Mouse (Mus musculus) thymus, postnatal 0 days (tissue): ENCODE measurements around the gene Fgfr2. TPM values are rescaled to one million over a fixed set of nuclear protein-coding genes. Genes with fewer than 3 reads are reported as not detected.

Experiments used
- DNase-seq: peaks from one replicate; pipeline ENCODE4 v3.0.0-alpha.2; 2015; ENCODE audit warnings: low spot score
- polyA plus RNA-seq: library from polyadenylated mRNA; unstranded; fragments of >200 nt; fragmentation: Nextera tagmentation; extraction: Ambion mirVana; gene quantifications from 2 replicates; pipeline ENCODE4 v1.2.1, GENCODE M21; 2015

Gene Fgfr2
- polyA plus RNA-seq, 1 experiment from 2014 or later: 23.6 TPM

DNA sequence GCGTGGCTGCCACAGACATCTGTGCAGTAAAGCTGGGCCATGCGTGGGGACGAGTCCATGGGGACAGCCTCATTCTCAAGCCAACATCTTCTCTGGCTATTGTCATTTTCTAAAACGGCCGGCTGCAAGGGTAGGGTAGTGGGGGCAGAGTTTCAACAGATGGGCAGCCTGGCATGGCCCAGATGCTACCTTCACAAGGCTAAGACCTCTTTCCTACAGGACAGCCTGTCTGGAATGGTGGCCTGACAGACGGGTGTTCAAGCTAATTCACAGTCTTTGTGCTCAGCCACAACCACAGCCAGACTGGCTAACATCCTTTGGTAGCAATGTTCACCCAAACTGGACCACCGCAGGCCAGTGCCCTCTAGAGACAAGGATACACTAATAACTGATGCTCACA is 392.6 kb downstream of the Fgfr2 start:
- DNase-seq: no peak

DNA sequence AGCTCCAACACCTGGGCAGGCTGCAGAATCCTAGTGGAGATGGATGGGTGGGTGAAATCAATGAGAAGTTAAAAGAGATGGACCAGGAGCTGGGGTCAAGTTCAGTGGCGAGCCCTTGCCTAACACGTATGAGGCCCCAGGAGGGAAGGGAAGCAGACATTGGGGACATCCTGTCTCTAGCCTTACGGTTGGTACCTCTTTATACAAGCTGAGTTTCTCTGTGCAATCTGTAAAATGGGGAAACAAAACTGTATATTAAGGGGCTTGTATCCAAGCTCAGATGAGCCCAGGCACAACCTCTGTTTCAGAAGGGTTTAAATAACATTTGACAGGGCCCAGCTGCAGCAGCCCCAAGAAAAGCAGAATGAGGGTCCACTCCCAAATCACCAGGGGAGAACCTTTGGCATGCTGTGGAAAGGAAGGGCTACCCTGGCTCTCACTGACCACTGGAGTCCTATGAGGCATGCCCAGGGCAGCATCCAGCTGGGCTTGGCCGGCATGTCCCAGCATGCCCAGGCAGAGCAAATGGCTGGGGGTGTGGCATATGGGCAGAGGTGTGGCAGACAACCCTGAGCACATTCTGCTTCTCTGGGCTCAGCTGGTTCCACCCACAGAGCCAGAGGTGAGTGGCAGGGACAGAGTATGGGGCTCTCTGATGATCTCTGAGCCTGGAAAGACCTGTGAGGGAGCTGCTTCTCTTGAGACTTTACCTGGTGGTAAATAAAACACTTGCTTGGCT is 393.9 kb downstream of the Fgfr2 start:
- no peak for DNase-seq

DNA sequence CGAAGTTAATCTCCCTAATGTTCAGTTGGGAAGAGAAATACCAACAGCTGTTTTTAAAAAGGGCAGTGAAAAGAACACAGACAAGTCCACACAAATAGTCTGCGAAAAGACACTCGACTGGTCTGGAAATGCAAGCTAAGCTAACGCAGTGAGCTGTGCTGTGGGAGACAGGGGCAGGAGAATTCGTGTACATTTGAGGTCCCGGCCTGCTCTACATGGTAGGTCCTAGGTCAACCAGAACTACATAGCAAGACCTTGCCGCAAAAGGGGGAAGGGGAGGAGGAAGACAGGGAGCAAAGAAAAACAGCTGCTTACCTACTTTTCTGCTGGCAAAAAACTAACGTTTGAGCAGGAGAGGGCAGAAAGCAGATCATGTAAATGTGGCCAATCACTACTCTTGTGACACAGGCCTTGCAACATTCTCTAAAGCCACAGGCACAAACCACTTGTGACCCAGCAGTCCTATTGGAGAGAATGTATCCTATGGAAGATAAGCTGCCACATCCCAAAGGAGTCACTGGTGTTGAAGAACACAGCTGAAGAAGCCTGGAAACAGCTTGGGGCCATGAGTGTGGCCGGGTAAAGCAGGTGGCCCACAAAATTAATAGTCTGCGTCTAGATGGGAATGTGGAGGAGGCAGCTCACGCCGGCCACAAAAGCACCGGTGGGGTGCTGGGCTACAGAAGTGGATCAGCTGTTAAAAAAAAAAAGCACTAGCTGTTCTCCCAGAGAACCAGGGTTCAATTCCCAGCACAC is 396.9 kb downstream of the Fgfr2 start:
- no peak for DNase-seq

- no peak for DNase-seq
These were observed 398.6 kb downstream of the Fgfr2 start for GRCm38 (mm10) chr7:132724501-132725062.

GRCm38 (mm10) chr7:132723906-132724305 is 399.2 kb downstream of the Fgfr2 start:
- no peak for DNase-seq

DNA sequence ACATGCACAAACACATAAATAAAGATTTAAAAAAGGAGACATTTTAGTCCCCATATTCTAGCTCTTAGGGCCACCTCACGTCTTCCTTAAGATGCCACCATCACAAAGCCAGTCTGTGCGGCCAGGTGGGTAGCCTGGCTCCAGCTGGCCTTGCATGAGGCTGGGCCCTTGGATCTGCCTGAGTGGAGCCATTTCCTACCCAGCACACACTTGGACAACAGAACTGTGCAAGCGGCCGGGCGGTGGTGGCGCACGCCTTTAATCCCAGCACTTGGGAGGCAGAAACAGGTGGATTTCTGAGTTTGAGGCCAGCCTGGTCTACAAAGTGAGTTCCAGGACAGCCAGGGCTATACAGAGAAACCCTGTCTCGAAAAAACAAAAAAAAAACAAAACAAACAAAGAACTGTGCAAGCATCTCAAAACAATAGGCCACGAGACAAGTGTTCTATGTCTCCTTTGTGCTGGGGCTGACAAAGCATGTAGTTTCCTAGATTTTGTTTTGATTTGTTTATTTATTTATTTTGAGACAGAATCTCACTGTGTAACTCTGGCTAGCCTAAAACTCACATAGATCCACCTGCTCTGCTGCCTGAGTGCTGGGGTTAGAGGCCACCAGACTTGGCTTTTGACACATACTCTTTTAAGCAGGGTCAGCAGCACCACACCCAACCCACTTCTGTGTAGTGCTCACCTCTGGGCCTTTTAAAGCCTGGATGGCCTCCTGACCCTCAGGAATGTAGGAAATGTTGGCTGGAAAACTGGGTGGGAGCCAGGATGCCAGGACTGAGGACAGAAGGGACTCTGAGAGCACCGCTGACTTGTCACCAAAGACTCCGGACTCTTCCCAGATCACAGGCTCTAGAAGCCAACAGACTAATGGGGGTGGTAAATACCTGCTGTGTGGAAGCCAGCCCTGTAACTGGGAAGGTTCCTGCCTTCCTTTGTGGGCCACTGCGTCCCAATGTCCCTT is 400.5 kb downstream of the Fgfr2 start:
- no peak for DNase-seq

GRCm38 (mm10) chr7:132720562-132720961 is 402.6 kb downstream of the Fgfr2 start:
- no peak for DNase-seq

DNA sequence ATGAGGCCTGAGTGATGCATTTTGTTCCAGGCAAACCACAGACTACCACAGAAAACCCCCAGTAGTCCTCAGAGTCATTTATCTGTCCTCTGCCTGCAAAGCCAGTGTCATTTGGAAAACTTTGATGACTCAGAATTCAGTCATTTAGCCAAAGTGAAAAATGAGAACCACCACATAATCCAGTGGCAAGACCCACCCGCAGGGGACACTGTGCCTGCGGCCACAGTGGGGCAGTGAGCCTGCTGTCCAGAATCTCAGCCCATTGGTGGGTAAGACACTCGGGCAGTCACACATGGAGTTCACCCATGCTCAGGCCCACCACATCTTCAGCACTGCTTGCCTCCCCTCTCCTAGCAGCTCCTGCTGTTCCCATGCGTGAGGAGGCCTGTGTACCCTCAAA is 403.6 kb downstream of the Fgfr2 start:
- no peak for DNase-seq

GRCm38 (mm10) chr7:132715259-132715658 is 407.9 kb downstream of the Fgfr2 start:
- DNase-seq: no peak

DNA sequence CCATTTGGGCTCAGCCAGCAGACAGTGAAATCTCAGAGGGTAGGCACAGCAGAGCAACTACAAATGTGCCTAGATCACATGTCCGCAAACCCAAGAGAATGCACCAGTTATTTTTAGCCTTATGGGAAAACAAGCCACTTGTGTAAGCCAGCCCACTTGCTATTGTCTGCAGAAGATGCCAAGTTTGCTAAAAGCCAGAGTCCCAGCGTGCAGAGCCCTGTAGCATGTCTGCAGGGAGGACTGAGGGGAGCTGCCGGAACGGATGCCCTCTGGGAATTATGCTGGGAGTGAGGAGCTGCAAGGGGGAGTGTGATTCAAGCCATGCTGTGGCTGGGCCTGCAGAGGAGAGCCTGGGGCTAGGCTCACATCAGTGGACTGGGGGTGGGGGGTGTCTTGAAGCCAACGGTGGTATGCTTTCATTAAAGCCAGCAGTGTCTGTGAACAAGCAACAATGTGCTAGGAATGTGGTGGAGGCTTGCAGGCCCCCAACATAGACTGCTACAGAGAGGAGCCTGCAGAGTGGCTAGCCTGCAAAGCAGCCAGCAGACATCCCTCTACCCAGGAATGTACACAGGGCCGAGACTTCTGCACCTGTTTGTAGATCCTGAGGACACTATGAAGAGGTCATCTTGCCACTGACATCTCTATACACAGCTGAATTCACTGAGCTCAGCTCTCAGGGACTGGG is 408.8 kb downstream of the Fgfr2 start:
- DNase-seq: no peak

DNA sequence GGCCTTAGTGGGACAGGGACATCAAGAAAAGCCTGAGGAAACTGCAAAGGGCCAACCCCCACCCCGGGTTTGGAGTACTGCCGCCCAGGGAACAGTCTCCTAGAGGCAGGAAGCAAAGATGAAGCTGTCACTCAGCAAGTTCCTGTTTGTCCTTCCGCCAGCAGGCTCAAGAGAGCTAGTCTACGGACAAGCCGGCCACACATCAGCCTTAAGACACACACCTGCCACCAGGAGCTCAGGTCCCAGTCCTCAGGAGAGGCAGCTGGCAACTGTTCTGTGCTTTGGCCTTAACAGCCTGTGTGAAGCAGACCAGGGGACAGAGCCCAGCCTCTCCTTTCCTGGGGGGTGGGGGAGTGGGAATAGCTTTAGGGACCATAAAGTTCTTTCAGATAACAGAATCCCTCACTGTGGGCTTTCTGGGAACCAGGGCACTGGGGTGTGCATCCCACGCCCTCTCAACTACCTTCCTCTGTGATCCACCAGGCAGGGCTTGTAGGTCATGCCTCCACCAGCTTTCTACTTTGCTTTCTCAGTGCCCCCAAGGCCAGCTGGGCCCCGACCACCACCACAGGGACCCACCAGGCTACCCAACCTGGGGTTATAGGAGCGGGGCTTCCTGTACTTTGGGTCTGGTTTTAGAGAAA is 409.5 kb downstream of the Fgfr2 start:
- no peak for DNase-seq

- DNase-seq: peak; percentile 24
These were observed 410.2 kb downstream of the Fgfr2 start for GRCm38 (mm10) chr7:132712956-132713355.

DNA sequence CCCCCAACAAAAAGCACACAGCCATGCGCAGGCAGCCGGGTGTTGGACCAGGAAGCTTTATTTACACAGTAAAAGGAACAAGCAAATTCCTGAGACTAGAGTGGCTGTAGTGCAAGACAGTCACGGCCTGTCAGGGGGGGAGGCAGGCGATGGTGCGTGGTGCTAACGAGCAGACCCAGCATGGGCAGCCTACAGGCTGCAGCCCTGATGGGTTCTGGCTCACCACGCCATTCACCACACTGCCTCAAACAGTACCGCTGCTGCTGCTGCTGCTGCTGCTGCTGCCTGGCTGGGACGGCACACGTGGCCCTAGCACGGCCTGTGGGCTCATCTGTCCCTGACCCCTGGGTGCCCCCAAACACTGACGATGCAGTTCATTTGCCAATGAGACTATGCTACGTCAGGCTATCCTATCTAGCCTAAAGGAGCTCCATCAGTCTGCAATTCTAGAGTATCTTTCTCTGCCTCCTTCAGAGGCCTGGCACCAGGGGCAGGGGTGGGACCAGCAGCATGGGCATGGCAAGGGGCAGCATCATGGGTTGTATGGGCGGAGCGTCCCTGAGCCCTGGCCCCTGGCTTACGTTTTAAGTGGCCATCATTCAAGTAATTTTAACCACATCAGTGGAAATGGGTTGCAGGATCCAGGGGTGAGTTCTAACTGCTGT is 411.0 kb downstream of the Fgfr2 start:
- DNase-seq: no peak

DNA sequence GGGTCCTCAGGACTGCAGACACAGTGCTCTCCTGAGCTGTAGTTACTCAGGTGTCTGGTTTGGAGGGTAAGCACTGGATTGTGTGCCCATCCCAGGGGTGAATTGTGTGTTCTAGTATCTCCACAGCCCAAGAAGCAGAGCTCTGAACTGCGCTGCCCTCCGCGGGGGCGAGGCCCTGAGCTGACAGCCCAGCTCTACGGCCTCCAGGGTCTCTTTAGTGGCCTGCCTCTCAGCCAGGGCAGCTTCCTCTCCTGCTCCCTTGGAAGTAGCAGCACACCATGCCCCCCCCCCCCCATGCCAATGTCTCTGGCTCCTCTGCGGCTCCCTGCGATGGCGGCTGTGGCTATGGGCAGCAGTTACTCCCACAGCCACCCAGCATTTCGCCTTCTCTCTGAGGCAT is 411.6 kb downstream of the Fgfr2 start:
- no peak for DNase-seq

DNA sequence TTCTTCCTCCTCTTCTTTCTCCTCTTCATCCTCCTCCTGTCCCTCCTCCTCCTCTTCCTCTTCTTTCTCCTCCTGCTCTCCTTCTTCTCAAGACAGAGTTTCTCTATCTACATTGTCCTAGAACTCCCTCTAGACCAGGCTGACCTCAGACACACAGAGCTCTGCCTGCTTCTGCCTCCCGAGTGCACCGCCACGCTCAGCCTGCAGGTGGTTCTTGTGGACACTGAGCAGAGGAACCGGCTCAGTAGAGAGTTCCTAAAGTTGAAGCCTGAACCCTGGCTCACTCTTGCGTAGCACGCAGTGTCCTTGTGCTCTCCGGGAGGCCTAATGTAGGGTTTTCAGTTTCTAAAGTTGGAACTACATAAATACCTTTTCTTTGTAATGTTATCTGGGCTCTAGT is 418.0 kb downstream of the Fgfr2 start:
- peak; percentile 15 for DNase-seq

DNA sequence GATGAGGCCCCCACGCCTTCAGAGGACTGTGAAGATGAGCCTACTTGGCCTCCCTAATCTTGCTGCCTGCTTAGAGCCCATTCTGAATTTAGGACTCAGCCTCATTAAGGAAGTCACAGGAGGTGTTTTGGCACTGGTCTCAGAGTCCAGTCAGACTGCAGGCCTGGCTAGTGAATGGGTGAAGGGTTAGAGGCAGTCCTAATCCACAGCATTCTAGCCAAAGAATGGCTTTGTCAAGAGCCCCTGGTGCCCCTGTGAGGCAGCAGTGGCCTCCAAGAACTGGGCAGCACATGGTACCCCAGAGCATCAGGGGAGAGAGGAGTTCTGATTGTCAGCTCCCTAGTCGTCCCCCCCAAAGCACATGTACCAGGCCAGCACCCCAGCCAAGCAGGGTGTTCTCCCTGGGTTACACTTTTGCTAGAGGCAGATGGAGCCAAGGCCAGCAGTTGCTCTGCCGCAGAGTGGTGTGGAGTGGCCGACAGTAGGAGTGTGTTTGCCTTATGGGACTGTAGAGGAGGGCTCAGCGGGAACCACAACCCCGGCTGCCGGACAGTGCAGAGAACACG is 418.8 kb downstream of the Fgfr2 start:
- no peak for DNase-seq

DNA sequence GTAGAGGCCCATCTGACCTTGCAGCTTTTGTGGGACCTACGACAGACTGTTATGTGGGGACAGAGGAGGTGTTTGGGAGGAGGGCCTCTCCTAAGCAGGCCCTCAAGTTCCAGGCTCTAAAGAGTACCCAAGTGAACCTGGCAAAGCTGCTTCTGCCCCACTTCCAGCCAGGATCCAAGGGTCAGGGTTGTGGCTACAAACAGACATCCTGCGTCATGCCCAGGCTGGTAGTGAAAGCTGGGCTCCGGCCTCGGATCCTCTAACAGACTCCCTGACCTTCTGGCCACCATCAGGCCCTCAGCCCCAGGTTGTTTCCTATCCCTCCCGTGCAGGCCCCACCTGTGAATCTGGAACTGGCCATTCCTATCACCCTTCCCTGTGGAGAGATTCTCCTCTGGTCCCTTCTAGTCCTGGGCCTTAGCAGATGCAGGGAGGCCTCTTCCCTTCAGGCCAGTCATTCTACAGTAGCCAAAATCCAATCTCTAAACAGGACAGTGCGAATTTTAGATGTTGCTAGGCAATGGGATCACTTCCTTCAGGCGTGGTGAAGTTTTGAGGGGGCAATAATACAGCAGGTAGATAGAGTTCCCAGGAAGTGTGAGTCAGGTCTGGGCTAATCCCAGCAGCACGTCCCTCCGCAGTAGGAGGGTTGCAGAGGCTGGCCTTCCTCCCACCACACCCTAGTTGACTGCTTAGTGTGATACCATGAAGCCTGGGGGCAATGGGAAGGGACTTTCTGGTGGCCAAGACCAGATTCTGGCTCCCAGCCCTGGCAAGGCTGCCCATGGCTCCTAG is 419.4 kb downstream of the Fgfr2 start:
- DNase-seq: no peak

GRCm38 (mm10) chr7:132702492-132703070 is 420.6 kb downstream of the Fgfr2 start:
- DNase-seq: no peak
